Mouse (Mus musculus) myocyte (in vitro differentiated cells): ENCODE measurements around the gene Ascc1. TPM values are rescaled to one million over a fixed set of nuclear protein-coding genes. Genes with fewer than 3 reads are reported as not detected.

Experiments used
- H3K27me3 ChIP-seq: one replicate; pipeline ENCODE4 v1.6.1; 2011; ENCODE audit not compliant: control insufficient read depth, insufficient read depth, insufficient read length
- H3K36me3 ChIP-seq: one replicate; pipeline ENCODE4 v1.6.1; 2011; ENCODE audit not compliant: control insufficient read depth, insufficient read depth
- H3K4me2 ChIP-seq: one replicate; pipeline ENCODE4 v1.6.1; 2011; ENCODE audit warnings: low read depth, control low read depth
- H3K4me3 ChIP-seq: one replicate; pipeline ENCODE4 v1.5.1; 2011; ENCODE audit warnings: mild to moderate bottlenecking, control low read depth, moderate library complexity
- H3K79me2 ChIP-seq: one replicate; pipeline ENCODE4 v1.6.1; 2011; ENCODE audit not compliant: control insufficient read depth, insufficient read depth
- H3ac ChIP-seq: one replicate; pipeline ENCODE4 v1.6.1; 2011; ENCODE audit not compliant: control insufficient read depth, insufficient read length
- CEBPB ChIP-seq: IDR thresholded peaks from 2 replicates; pipeline ENCODE4 v1.6.1; 2011; ENCODE audit warnings: mild to moderate bottlenecking, moderate library complexity; ENCODE audit not compliant: poor library complexity, insufficient read depth, severe bottlenecking
- E2F4 ChIP-seq: IDR thresholded peaks from one replicate; pipeline ENCODE4 v1.6.1; 2011; ENCODE audit warnings: mild to moderate bottlenecking, control low read depth, moderate library complexity; ENCODE audit not compliant: insufficient read depth
- MAX ChIP-seq: IDR thresholded peaks from one replicate; pipeline ENCODE4 v1.6.1; 2011; ENCODE audit warnings: low read depth, mild to moderate bottlenecking, control low read depth
- MYOD1 ChIP-seq, 3 experiments: IDR thresholded peaks; one replicate each; pipeline ENCODE4 v1.6.1; 2011; ENCODE audit warnings: control low read depth in 2 of 3, low read depth in 2 of 3, mild to moderate bottlenecking in 2 of 3, moderate library complexity in 1 of 3; ENCODE audit not compliant: insufficient read length in 2 of 3, control insufficient read depth in 1 of 3
- MYOG ChIP-seq, 3 experiments: IDR thresholded peaks; one replicate each; pipeline ENCODE4 v1.6.1; 2011; ENCODE audit warnings: control low read depth in 2 of 3, low read depth in 2 of 3, mild to moderate bottlenecking in 2 of 3; ENCODE audit not compliant: insufficient read length in 2 of 3, control insufficient read depth in 1 of 3, insufficient read depth in 1 of 3
- POLR2A ChIP-seq: IDR thresholded peaks from one replicate; pipeline ENCODE4 v1.6.1; 2011; ENCODE audit warnings: low read depth, mild to moderate bottlenecking, control low read depth, moderate library complexity; ENCODE audit not compliant: insufficient read length
- POLR2AphosphoS2 ChIP-seq: IDR thresholded peaks from one replicate; pipeline ENCODE4 v1.6.1; 2011; ENCODE audit warnings: low read depth, control low read depth; ENCODE audit not compliant: insufficient read length
- REST ChIP-seq: IDR thresholded peaks from one replicate; pipeline ENCODE4 v1.6.1; 2011; ENCODE audit warnings: mild to moderate bottlenecking, control low read depth, moderate library complexity; ENCODE audit not compliant: insufficient read depth, insufficient read length
- SRF ChIP-seq: IDR thresholded peaks from one replicate; pipeline ENCODE4 v1.6.1; 2011; ENCODE audit warnings: low read depth; ENCODE audit not compliant: control insufficient read depth, insufficient read length
- TCF12 ChIP-seq: IDR thresholded peaks from one replicate; pipeline ENCODE4 v1.6.1; 2011; ENCODE audit warnings: mild to moderate bottlenecking, control low read depth; ENCODE audit not compliant: poor library complexity, insufficient read depth, severe bottlenecking
- TCF3 ChIP-seq: IDR thresholded peaks from one replicate; pipeline ENCODE4 v1.6.1; 2011; ENCODE audit warnings: low read depth, control low read depth; ENCODE audit not compliant: insufficient read length
- USF1 ChIP-seq: IDR thresholded peaks from one replicate; pipeline ENCODE4 v1.6.1; 2011; ENCODE audit warnings: low read depth, mild to moderate bottlenecking, control low read depth, moderate library complexity
- polyA plus RNA-seq: library from polyadenylated mRNA; unstranded; fragments of >200 nt; fragmentation: generic; extraction: Trizol; gene quantifications from one replicate; pipeline ENCODE4 v1.2.1, GENCODE M21; 2012; ENCODE audit warnings: missing spikeins

Gene Ascc1
- polyA plus RNA-seq, 1 experiment = 36.7 TPM

GRCm38 (mm10) chr10:60077226-60077625 lies 74.6 kb downstream of the Ascc1 start:
- H3K4me3 ChIP-seq = no peak overlapping the region
- peak; percentile 29 for TF ChIP-seq TCF3
- TF ChIP-seq REST = no peak
- peak in 2 of 3 experiments; percentile 70 to 72 for TF ChIP-seq MYOD1 (IDR thresholded peaks at IDR 0.05; ENCODE audit: control insufficient read depth in 1 of 3, insufficient read length in 2 of 3, low read depth in 2 of 3)
- no peak for TF ChIP-seq USF1
- no peak for TF ChIP-seq POLR2AphosphoS2
- peak in 2 of 3 experiments; percentile 44 to 81 for TF ChIP-seq MYOG (IDR thresholded peaks at IDR 0.05; ENCODE audit: control insufficient read depth in 1 of 3, insufficient read depth in 1 of 3, insufficient read length in 2 of 3, low read depth in 2 of 3)
- TF ChIP-seq CEBPB = 0 out of 2 replicates have a peak, but pooled peaks have one; percentile 34
- H3ac ChIP-seq = no peak overlapping the region
- no peaks in the 10 kb centered on the region for H3K36me3 ChIP-seq
- peak overlapping the region; percentile 76 for H3K4me2 ChIP-seq
- H3K79me2 ChIP-seq = no peaks in the 10 kb centered on the region
- no peaks in the 10 kb centered on the region for H3K27me3 ChIP-seq

- no peaks in the 10 kb centered on the region for H3K79me2 ChIP-seq
- H3K4me3 ChIP-seq = no peak overlapping the region
- TF ChIP-seq TCF3 (no peak), POLR2A (no peak), E2F4 (no peak), MYOD1 (IDR thresholded peaks at IDR 0.05; ENCODE audit: control insufficient read depth in 1 of 3, insufficient read length in 2 of 3, low read depth in 2 of 3) (no peak), REST (no peak), USF1 (no peak), POLR2AphosphoS2 (no peak), CEBPB (no peak)
- H3K27me3 ChIP-seq = no peaks in the 10 kb centered on the region
- no peak overlapping the region for H3ac ChIP-seq
- peak overlapping the region; percentile 76 for H3K4me2 ChIP-seq
- no peaks in the 10 kb centered on the region for H3K36me3 ChIP-seq
These were observed 75.3 kb downstream of the Ascc1 start for GRCm38 (mm10) chr10:60077736-60078560.

GRCm38 (mm10) chr10:60078561-60078917 lies 75.9 kb downstream of the Ascc1 start:
- TF ChIP-seq MYOG (IDR thresholded peaks at IDR 0.05; ENCODE audit: control insufficient read depth in 1 of 3, insufficient read depth in 1 of 3, insufficient read length in 2 of 3, low read depth in 2 of 3) (peak in 1 of 3 experiments; percentile 16), MAX (no peak), MYOD1 (IDR thresholded peaks at IDR 0.05; ENCODE audit: control insufficient read depth in 1 of 3, insufficient read length in 2 of 3, low read depth in 2 of 3) (peak in 2 of 3 experiments; percentile 48 to 74), POLR2AphosphoS2 (no peak)
- no peak overlapping the region for H3ac ChIP-seq
- H3K27me3 ChIP-seq = no peaks in the 10 kb centered on the region
- no peaks in the 10 kb centered on the region for H3K36me3 ChIP-seq
- H3K4me3 ChIP-seq = no peak overlapping the region
- no peaks in the 10 kb centered on the region for H3K79me2 ChIP-seq
- H3K4me2 ChIP-seq = peak overlapping the region; percentile 76

GRCm38 (mm10) chr10:60080171-60080570 lies 77.6 kb downstream of the Ascc1 start:
- TF ChIP-seq SRF (no peak), POLR2AphosphoS2 (no peak), MYOG (IDR thresholded peaks at IDR 0.05; ENCODE audit: control insufficient read depth in 1 of 3, insufficient read depth in 1 of 3, insufficient read length in 2 of 3, low read depth in 2 of 3) (no peak)
- Histone ChIP-seq H3ac (no peak overlapping the region), H3K36me3 (no peaks in the 10 kb centered on the region), H3K79me2 (no peaks in the 10 kb centered on the region), H3K27me3 (no peaks in the 10 kb centered on the region), H3K4me2 (no peak overlapping the region), H3K4me3 (no peak overlapping the region)

DNA sequence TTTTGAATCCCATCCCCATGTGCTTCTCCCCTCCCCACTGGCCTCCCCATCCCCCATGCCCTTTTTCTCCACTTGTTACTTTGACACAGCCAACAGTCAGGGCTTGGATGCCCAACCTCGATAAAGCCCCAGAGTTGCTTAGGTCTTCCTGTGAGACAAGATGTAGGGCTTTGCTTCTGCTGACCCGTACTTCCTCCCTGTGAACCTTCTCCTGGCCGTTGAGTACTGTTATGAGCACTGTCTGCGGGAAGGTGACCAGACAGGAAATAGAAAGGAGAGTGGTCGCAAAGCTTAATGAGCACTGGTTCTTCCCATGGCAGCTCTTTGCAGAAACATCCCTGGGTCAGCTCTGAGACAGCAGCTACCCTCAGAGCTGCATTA lies 78.0 kb downstream of the Ascc1 start:
- no peak overlapping the region for H3ac ChIP-seq
- H3K4me2 ChIP-seq = no peak overlapping the region
- no peaks in the 10 kb centered on the region for H3K79me2 ChIP-seq
- H3K27me3 ChIP-seq = no peaks in the 10 kb centered on the region
- H3K36me3 ChIP-seq = no peaks in the 10 kb centered on the region
- no peak overlapping the region for H3K4me3 ChIP-seq
- TF ChIP-seq POLR2A (no peak), REST (no peak), MYOD1 (IDR thresholded peaks at IDR 0.05; ENCODE audit: control insufficient read depth in 1 of 3, insufficient read length in 2 of 3, low read depth in 2 of 3) (no peak), SRF (no peak), CEBPB (no peak), E2F4 (no peak), POLR2AphosphoS2 (no peak), MYOG (IDR thresholded peaks at IDR 0.05; ENCODE audit: control insufficient read depth in 1 of 3, insufficient read depth in 1 of 3, insufficient read length in 2 of 3, low read depth in 2 of 3) (no peak), TCF3 (no peak), MAX (no peak), TCF12 (no peak), USF1 (no peak)
